Mouse (Mus musculus) right cerebral cortex, adult 2 months (tissue): ENCODE results near the gene Fap.

Experiments
- DNase-seq, 2 experiments: peaks; one replicate each; pipeline ENCODE4 v3.0.0; 2021 to 2022; ENCODE audit warnings: low spot score in 2 of 2

Gene Fap

DNA sequence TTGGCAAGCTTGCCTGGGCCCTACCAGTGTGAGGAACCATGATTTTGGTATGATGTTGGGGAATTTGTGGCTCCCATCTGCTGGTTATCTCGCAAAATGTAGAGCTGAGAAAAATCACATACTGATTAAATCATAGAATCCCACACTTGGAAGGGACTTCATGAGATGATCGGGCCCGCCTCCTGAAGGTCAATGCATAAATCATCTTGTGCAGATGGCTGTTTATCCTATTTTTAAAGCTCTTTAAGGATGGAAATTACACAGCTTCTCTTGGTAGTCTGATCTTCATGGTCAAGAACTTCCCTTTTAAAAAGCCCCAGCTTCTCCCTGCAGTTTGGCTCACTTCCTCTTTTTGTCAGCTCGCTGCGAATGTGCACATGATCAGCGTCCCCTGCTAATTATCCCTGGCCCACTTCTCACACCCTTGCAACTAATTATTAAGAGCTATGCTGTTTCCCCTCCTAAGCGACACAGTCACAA, 113.6 kb downstream of the Fap start:
- peak in 1 of 2 experiments; percentile 32 for DNase-seq

DNA sequence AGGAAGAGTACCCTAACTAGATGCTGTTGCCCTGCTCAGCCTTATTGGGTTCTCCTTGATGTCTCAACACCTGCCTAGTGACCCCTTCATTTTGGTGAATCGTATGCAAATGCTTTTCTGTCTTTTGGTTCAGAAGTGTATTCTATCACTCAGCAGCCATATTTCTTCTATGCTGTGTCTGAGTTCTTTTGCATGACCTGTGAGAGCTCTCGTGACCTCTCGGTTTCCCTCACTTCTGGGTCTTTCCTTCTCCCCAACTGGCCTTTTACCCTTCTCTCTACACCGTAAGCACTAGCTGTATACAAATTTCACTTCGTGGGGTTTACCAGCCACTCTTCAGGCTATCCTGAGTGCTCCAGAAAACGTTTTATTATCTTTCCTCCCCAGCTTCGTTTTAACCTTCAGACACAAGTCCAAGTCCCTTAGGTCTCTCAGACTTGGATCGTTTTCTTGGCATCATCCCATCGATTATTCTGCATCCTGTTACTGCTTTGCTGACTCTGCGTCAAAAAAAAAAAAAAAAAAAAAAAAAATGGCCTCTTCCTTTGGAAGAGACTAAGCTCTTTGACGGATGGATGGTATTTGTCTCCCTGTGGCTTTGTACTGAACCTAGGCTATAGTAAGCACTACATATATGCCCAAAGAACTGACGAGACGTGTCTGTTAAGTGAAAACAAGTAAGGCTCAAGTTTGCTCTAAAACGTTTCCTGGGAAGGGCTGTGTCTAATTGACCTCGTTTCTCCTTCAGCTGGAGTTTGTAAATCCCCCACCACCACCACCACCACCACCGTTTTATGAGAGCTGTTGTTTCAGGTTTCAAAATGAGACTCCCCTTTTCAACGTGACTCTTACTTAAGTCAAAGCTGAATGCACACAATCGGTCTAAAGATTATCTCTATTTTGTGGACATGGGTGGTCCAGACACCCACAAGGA, 114.4 kb downstream of the Fap start:
- no peak for DNase-seq

- no peak for DNase-seq
These were observed 115.8 kb downstream of the Fap start for GRCm38 (mm10) chr2:62458070-62458469.

DNA sequence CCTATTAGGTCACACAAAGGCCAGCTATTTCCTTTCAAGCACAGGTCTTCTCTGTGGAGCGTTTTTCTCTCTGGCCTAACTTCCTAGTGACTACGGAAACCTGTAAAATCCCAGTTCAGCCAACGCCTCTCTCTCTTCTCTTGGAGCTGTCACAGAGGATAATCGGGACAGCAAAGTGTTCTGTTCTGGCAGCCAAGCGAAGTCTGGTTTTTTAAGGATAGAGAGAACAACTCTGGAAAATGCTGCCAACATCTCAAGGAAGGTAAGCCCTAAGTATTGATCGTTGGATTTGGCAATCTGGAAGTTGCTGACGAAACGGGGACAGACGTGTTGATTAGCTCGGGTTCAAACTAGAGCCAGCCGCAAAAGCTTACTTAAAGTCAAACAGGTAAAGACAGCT, 118.9 kb downstream of the Fap start:
- no peak for DNase-seq

DNA sequence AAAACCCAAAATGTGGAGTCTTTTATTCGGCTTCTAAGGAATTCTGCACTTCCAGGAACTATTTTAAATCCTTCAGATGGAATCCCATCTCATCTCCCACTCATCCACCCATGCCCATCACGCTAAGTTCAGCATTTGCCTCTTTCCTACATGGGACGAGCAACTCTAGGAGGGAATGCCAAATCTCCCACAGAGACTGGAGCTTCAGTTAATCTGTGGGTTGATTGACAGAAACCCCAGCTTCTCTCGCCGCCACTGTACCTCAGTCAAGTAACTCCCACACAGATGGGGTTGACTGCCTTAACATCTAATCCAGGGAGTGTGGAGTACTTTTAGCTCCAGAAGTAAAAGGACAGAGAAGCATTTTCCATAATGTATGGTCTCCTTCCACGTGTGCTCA, 119.8 kb downstream of the Fap start:
- peak; percentile 38 to 42 for DNase-seq
